Mouse (Mus musculus): ENCODE data around the gene Twf1. TPM values are rescaled to one million over a fixed set of nuclear protein-coding genes. Genes with fewer than 3 reads are reported as not detected.

Gene Twf1
- total RNA-seq, 2 experiments from 2014 or later, result 46.1 to 48.3 TPM

Other genes starting within 250 kb of the Twf1 start
- 10 to 100 TPM; 10.2 to 12.5 TPM for gene Adamts20, start 124.5 kb downstream of the Twf1 start, total RNA-seq (2021)
- gene Pus7l, start 46.3 kb downstream of the Twf1 start, total RNA-seq (2021), result 1 to 10 TPM; 5.7 to 6.6 TPM
- 1 to 10 TPM; 1.7 to 1.9 TPM for gene Irak4, start 46.2 kb downstream of the Twf1 start, total RNA-seq (2021)
- gene Tmem117, start 39.3 kb upstream of the Twf1 start, total RNA-seq (2021), result 10 to 100 TPM; 10.7 to 11.2 TPM

Measured in layer of hippocampus, postnatal 10 days (tissue).